Mouse (Mus musculus) MEL (cell line): ENCODE results near the gene Pde6d. TPM values are rescaled to one million over a fixed set of nuclear protein-coding genes. Genes with fewer than 3 reads are reported as not detected.

Source experiments
- DNase-seq: peaks from one replicate; pipeline ENCODE4 v3.0.0; 2011; ENCODE audit warnings: low read depth, low spot score
- H3K27ac ChIP-seq: 2 replicates; pipeline ENCODE4 v1.5.1; 2012; ENCODE audit warnings: low read depth, mild to moderate bottlenecking, control low read depth, low read length, moderate library complexity; ENCODE audit not compliant: control insufficient read depth
- H3K27me3 ChIP-seq, 2 experiments: fragments of 150-350 bp in 1 of 2; sonication (generic) in 1 of 2; 2 replicates each; pipeline ENCODE4 v1.6.1; 2012; ENCODE audit warnings: low read length in 2 of 2, mild to moderate bottlenecking in 2 of 2, improper control_type of control experiment in 1 of 2, moderate library complexity in 1 of 2; ENCODE audit not compliant: insufficient read depth in 2 of 2, control insufficient read depth in 1 of 2
- H3K36me3 ChIP-seq, 2 experiments: 2 replicates each; pipeline ENCODE4 v1.6.1; 2012 to 2014; ENCODE audit warnings: low read length in 2 of 2, improper control_type of control experiment in 1 of 2, inconsistent platforms in 1 of 2, mild to moderate bottlenecking in 1 of 2; ENCODE audit not compliant: insufficient read depth in 2 of 2, control insufficient read depth in 1 of 2
- H3K4me1 ChIP-seq, 2 experiments: fragments of 150-350 bp in 1 of 2; sonication (generic) in 1 of 2; 2 replicates each; pipeline ENCODE4 v1.6.1; 2012; ENCODE audit warnings: low read length in 2 of 2, improper control_type of control experiment in 1 of 2, mild to moderate bottlenecking in 1 of 2; ENCODE audit not compliant: insufficient read depth in 2 of 2, control insufficient read depth in 1 of 2
- H3K4me3 ChIP-seq, 2 experiments: fragments of 150-350 bp in 1 of 2; sonication (generic) in 1 of 2; 2 replicates each; pipeline ENCODE4 v1.5.1; 2012; ENCODE audit warnings: low read depth in 2 of 2, low read length in 2 of 2, mild to moderate bottlenecking in 2 of 2, moderate library complexity in 2 of 2, control low read depth in 1 of 2, improper control_type of control experiment in 1 of 2; ENCODE audit not compliant: control insufficient read depth in 1 of 2, insufficient read depth in 1 of 2
- H3K79me2 ChIP-seq: 2 replicates; pipeline ENCODE4 v1.6.1; 2012; ENCODE audit warnings: mild to moderate bottlenecking, low read length, moderate library complexity; ENCODE audit not compliant: control insufficient read depth, poor library complexity, insufficient read depth
- H3K9ac ChIP-seq: 2 replicates; pipeline ENCODE4 v1.6.1; 2012; ENCODE audit warnings: low read depth, mild to moderate bottlenecking, control low read depth, low read length, moderate library complexity; ENCODE audit not compliant: control insufficient read depth, poor library complexity, severe bottlenecking
- H3K9me3 ChIP-seq: fragments of 150-350 bp; sonication (generic); replicated peaks from 2 replicates; pipeline ENCODE4 v1.6.1; 2012; ENCODE audit warnings: mild to moderate bottlenecking, low read length, improper control_type of control experiment, moderate library complexity; ENCODE audit not compliant: insufficient read depth
- BHLHE40 ChIP-seq: IDR thresholded peaks from 2 replicates; pipeline ENCODE4 v1.6.1; 2012; ENCODE audit warnings: low read depth, mild to moderate bottlenecking, inconsistent platforms, low read length, improper control_type of control experiment, borderline replicate concordance
- CHD1 ChIP-seq: IDR thresholded peaks from 2 replicates; pipeline ENCODE4 v1.6.1; 2012; ENCODE audit warnings: low read depth, mild to moderate bottlenecking, inconsistent platforms, low read length, improper control_type of control experiment
- CHD2 ChIP-seq: IDR thresholded peaks from 2 replicates; pipeline ENCODE4 v1.6.1; 2011; ENCODE audit warnings: low read length, improper control_type of control experiment
- E2F4 ChIP-seq: IDR thresholded peaks from 2 replicates; pipeline ENCODE4 v1.6.1; 2011; ENCODE audit warnings: low read depth, low read length, improper control_type of control experiment, borderline replicate concordance
- ETS1 ChIP-seq: IDR thresholded peaks from 2 replicates; pipeline ENCODE4 v1.6.1; 2012; ENCODE audit warnings: low read depth, mild to moderate bottlenecking, inconsistent platforms, low read length, improper control_type of control experiment, moderate library complexity
- GABPA ChIP-seq: IDR thresholded peaks from 2 replicates; pipeline ENCODE4 v1.6.1; 2012; ENCODE audit warnings: low read depth, mild to moderate bottlenecking, inconsistent platforms, low read length, improper control_type of control experiment, moderate library complexity
- HCFC1 ChIP-seq: IDR thresholded peaks from 2 replicates; pipeline ENCODE4 v1.6.1; 2012; ENCODE audit warnings: low read depth, mild to moderate bottlenecking, inconsistent platforms, low read length, improper control_type of control experiment, moderate library complexity
- JUND ChIP-seq: IDR thresholded peaks from 2 replicates; pipeline ENCODE4 v1.6.1; 2011; ENCODE audit warnings: low read depth, mild to moderate bottlenecking, improper control_type of control experiment, low read length
- KAT2A ChIP-seq: conservative IDR thresholded peaks from 2 replicates; pipeline ENCODE4 v1.6.1; 2012; ENCODE audit warnings: low read depth, low read length, improper control_type of control experiment, inconsistent platforms
- MAFK ChIP-seq: IDR thresholded peaks from 2 replicates; pipeline ENCODE4 v1.6.1; 2011; ENCODE audit warnings: low read depth, mild to moderate bottlenecking, low read length, improper control_type of control experiment, borderline replicate concordance
- MAX ChIP-seq: IDR thresholded peaks from 2 replicates; pipeline ENCODE4 v1.6.1; 2011; ENCODE audit warnings: low read length, improper control_type of control experiment
- MAZ ChIP-seq: IDR thresholded peaks from 2 replicates; pipeline ENCODE4 v1.6.1; 2012; ENCODE audit warnings: low read depth, mild to moderate bottlenecking, inconsistent platforms, low read length, improper control_type of control experiment
- MXI1 ChIP-seq: IDR thresholded peaks from 2 replicates; pipeline ENCODE4 v1.6.1; 2011; ENCODE audit warnings: mild to moderate bottlenecking, low read depth, low read length, improper control_type of control experiment
- MYB ChIP-seq: IDR thresholded peaks from 2 replicates; pipeline ENCODE4 v1.6.1; 2011; ENCODE audit warnings: mild to moderate bottlenecking, low read depth, low read length, improper control_type of control experiment
- MYC ChIP-seq: IDR thresholded peaks from 2 replicates; pipeline ENCODE4 v1.6.1; 2011; ENCODE audit warnings: low read depth, mild to moderate bottlenecking, low read length, improper control_type of control experiment, moderate library complexity
- NELFE ChIP-seq: IDR thresholded peaks from 2 replicates; pipeline ENCODE4 v1.6.1; 2011; ENCODE audit warnings: low read depth, low read length, improper control_type of control experiment
- NRF1 ChIP-seq: IDR thresholded peaks from 2 replicates; pipeline ENCODE4 v1.6.1; 2014; ENCODE audit warnings: low read depth, mild to moderate bottlenecking, inconsistent platforms, low read length, improper control_type of control experiment, moderate library complexity; ENCODE audit not compliant: poor library complexity, insufficient read depth, severe bottlenecking
- POLR2A ChIP-seq, 2 experiments: IDR thresholded peaks; 2 replicates each; pipeline ENCODE4 v1.6.1; 2011 to 2012; ENCODE audit warnings: low read length in 2 of 2, mild to moderate bottlenecking in 2 of 2, control low read depth in 1 of 2, improper control_type of control experiment in 1 of 2, low read depth in 1 of 2, moderate library complexity in 1 of 2; ENCODE audit not compliant: control insufficient read depth in 1 of 2, insufficient read depth in 1 of 2, poor library complexity in 1 of 2
- POLR2AphosphoS2 ChIP-seq: IDR thresholded peaks from 2 replicates; pipeline ENCODE4 v1.6.1; 2011; ENCODE audit warnings: low read length, improper control_type of control experiment
- POLR2AphosphoS5 ChIP-seq: IDR thresholded peaks from 2 replicates; pipeline ENCODE4 v1.6.1; 2012; ENCODE audit warnings: low read depth, borderline replicate concordance, mild to moderate bottlenecking, inconsistent platforms, low read length, moderate library complexity, mixed read lengths
- RCOR1 ChIP-seq: IDR thresholded peaks from 2 replicates; pipeline ENCODE4 v1.6.1; 2012; ENCODE audit warnings: low read depth, mild to moderate bottlenecking, inconsistent platforms, low read length, improper control_type of control experiment
- SIN3A ChIP-seq: IDR thresholded peaks from 2 replicates; pipeline ENCODE4 v1.6.1; 2012; ENCODE audit warnings: low read length, improper control_type of control experiment, inconsistent platforms
- SMC3 ChIP-seq: IDR thresholded peaks from 2 replicates; pipeline ENCODE4 v1.6.1; 2011; ENCODE audit warnings: low read depth, low read length, improper control_type of control experiment
- TBP ChIP-seq: IDR thresholded peaks from 2 replicates; pipeline ENCODE4 v1.8.0; 2011; ENCODE audit warnings: low read depth, low read length, improper control_type of control experiment
- TCF12 ChIP-seq: IDR thresholded peaks from 2 replicates; pipeline ENCODE4 v1.6.1; 2014; ENCODE audit warnings: low read depth, mild to moderate bottlenecking, inconsistent platforms, low read length, improper control_type of control experiment, moderate library complexity
- UBTF ChIP-seq: IDR thresholded peaks from 2 replicates; pipeline ENCODE4 v1.6.1; 2012; ENCODE audit warnings: low read depth, mild to moderate bottlenecking, inconsistent platforms, low read length, improper control_type of control experiment, moderate library complexity, borderline replicate concordance; ENCODE audit not compliant: insufficient read depth
- USF1 ChIP-seq: IDR thresholded peaks from 2 replicates; pipeline ENCODE4 v1.6.1; 2014; ENCODE audit warnings: low read depth, mild to moderate bottlenecking, inconsistent platforms, low read length, improper control_type of control experiment, moderate library complexity
- USF2 ChIP-seq, 2 experiments: IDR thresholded peaks; 2 replicates each; pipeline ENCODE4 v1.6.1; 2011 to 2012; ENCODE audit warnings: improper control_type of control experiment in 2 of 2, low read length in 2 of 2, borderline replicate concordance in 1 of 2, inconsistent platforms in 1 of 2, low read depth in 1 of 2, mild to moderate bottlenecking in 1 of 2; ENCODE audit not compliant: insufficient read depth in 1 of 2
- ZKSCAN1 ChIP-seq: IDR thresholded peaks from 2 replicates; pipeline ENCODE4 v1.6.1; 2012; ENCODE audit warnings: low read depth, mild to moderate bottlenecking, inconsistent platforms, low read length, improper control_type of control experiment, moderate library complexity
- ZMIZ1 ChIP-seq: IDR thresholded peaks from 2 replicates; pipeline ENCODE4 v1.6.1; 2012; ENCODE audit warnings: low read depth, mild to moderate bottlenecking, inconsistent platforms, low read length, improper control_type of control experiment, moderate library complexity
- ZNF384 ChIP-seq: IDR thresholded peaks from 2 replicates; pipeline ENCODE4 v1.6.1; 2012; ENCODE audit warnings: low read depth, mild to moderate bottlenecking, inconsistent platforms, low read length, improper control_type of control experiment
- polyA plus RNA-seq, 2 experiments: library from polyadenylated mRNA; stranded (reverse) in 1 of 2; unstranded in 1 of 2; fragments of >175 nt in 1 of 2; fragments of >200 nt in 1 of 2; gene quantifications; 2 replicates each; pipeline versions ENCODE4 v1.2.1 to v1.2.4; 2012; ENCODE audit warnings: low replicate concordance in 2 of 2, low read depth in 1 of 2; ENCODE audit not compliant: insufficient read length in 2 of 2, insufficient read depth in 1 of 2, missing spikeins in 1 of 2
- total RNA-seq: library from RNA; depleted of rRNA; stranded (reverse); fragments of 300-350 nt; gene quantifications from 2 replicates; pipeline ENCODE4 v1.2.3, GENCODE M21; 2012

Gene Pde6d
- total and polyA plus RNA-seq, 3 experiments = 13.4 to 79.9 TPM; not detected in 1

DNA sequence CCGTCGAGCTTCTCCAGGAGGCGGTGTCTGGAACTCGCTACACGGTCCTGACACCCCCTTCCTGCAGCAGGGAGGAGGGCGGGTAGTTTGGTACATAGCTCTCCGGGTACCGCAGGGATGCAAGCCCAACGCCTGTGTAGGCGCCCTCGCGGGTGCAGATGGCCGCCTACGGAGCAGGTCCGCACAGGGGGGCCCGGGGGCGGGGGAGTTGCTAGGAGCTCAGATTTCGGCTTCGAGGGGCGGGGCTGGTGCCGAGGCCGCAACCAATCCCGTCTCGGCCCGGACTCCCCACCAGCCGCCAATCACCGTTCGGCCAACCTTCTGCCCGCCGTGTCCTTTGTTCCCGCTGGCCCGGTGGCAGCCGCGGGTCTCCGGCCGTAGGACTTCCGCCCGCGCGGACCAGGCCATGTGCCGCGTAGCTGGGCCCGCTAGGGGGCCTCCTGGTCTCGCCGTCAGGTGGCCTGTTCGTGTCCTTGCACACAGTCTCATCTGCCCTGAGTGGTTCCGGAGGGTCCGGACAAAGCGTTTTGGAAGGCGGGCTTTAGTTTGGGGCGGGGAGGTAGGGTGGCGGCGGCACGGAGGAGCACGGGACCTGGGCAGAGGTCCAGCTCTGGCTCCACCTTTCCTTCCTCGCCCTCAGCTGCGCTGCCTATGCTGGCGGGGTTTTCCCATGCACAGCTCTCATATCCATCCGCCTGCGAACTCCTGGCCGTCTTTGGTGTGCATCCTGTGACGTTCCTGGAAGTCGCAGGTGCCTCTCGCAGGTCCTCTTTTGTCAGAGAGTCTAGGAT is 78.3 kb downstream of the Pde6d start (continued):
- TF ChIP-seq RCOR1 = no peak
- TF ChIP-seq MAZ = peak; percentile 83
- TF ChIP-seq MYC = peak; percentile 92
- peak; percentile 97 for TF ChIP-seq BHLHE40

DNA sequence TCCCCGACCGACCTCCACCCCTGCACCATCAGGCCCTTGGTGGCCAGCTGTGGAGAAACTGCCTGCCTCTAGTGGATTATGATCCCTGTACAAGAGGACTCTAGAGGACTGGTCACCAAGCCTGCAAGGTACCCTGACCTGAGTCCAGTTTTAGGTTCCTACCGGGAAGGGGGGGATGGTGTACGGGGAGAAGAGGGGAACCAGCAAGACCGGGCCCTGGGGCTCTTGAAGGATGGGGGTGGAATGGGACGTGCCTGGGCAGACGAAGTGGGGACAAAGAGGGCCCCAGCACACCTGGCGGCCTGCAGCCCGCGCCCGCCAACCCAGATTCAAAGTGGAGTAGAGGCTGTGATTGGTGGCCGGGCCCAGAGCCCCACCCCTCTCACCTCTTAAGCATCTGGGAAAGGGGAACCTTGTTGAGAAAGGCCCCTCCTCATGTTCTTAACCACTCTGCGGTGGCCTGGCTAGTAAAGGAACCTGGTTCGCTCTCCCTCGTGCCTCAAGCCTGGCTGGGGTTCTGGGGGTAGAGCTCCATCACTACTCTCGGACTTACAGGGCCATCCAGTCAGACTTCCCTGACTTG is 79.2 kb downstream of the Pde6d start:
- Histone ChIP-seq H3K27me3 (no peaks in the 10 kb centered on the region), H3K9ac (peak overlapping the region; percentile 86), H3K9me3 (no peaks in the 10 kb centered on the region), H3K36me3 (peaks cover 0 to 11% of the 10 kb centered on the region in 2 experiments; a peak in 2 of 4 replicates), H3K27ac (peak overlapping the region; percentile 84), H3K4me1 (peaks cover 6 to 36% of the 10 kb centered on the region in 2 experiments; a peak in 3 of 4 replicates), H3K4me3 (peak overlapping the region; percentile 44 to 48), H3K79me2 (peaks cover 8% of the 10 kb centered on the region; the same call in 1 of the 2 replicates)
- TF ChIP-seq SMC3 = no peak
- no peak; the same call in 1 of the 2 replicates for TF ChIP-seq KAT2A
- no peak for TF ChIP-seq POLR2AphosphoS2
- no peak for TF ChIP-seq ZNF384
- no peak for TF ChIP-seq SIN3A
- peak; percentile 83 for TF ChIP-seq ZMIZ1
- peak; percentile 61; the same call in 1 of the 2 replicates for TF ChIP-seq MYC
- TF ChIP-seq CHD2 = no peak
- peak; percentile 37; the same call in 1 of the 2 replicates for TF ChIP-seq MXI1
- no peak for TF ChIP-seq JUND
- TF ChIP-seq E2F4 = peak; percentile 87; the same call in 1 of the 2 replicates
- TF ChIP-seq GABPA = no peak
- no peak for TF ChIP-seq NRF1
- no peak for TF ChIP-seq UBTF
- TF ChIP-seq MYB = no peak
- peak; percentile 66; the same call in 1 of the 2 replicates for TF ChIP-seq MAX
- TF ChIP-seq TBP = peak; percentile 73
- no peak; the same call in 1 of the 2 replicates for TF ChIP-seq CHD1
- TF ChIP-seq ETS1 = no peak
- peak; percentile 66 to 69; a peak in 3 of 4 replicates for TF ChIP-seq POLR2A (IDR thresholded peaks at IDR 0.05; ENCODE audit: control insufficient read depth in 1 of 2, insufficient read depth in 1 of 2, low read depth in 1 of 2, low read length in 2 of 2, poor library complexity in 1 of 2)
- 0 out of 2 replicates have a peak, but pooled peaks have one; percentile 36 for TF ChIP-seq HCFC1
- TF ChIP-seq ZKSCAN1 = no peak
- no peak for TF ChIP-seq BHLHE40
- no peak for TF ChIP-seq POLR2AphosphoS5
- peak; percentile 70 for TF ChIP-seq NELFE
- peak; percentile 37; the same call in 1 of the 2 replicates for TF ChIP-seq RCOR1
- TF ChIP-seq TCF12 = 0 out of 2 replicates have a peak, but pooled peaks have one; percentile 32
- TF ChIP-seq MAZ = peak; percentile 44; the same call in 1 of the 2 replicates
- no peak for TF ChIP-seq USF2 (IDR thresholded peaks at IDR 0.05; ENCODE audit: borderline replicate concordance in 1 of 2, insufficient read depth in 1 of 2, low read depth in 1 of 2, low read length in 2 of 2)
- no peak for TF ChIP-seq USF1
- TF ChIP-seq MAFK = no peak
- DNase-seq = peak; percentile 93
